Mouse (Mus musculus) heart, adult 8-10 months (tissue): ENCODE data around the gene Gm17387. TPM values are rescaled to one million over a fixed set of nuclear protein-coding genes. Genes with fewer than 3 reads are reported as not detected.

Experiments
- DNase-seq: peaks from one replicate; pipeline ENCODE4 v3.0.0; 2022; ENCODE audit warnings: low spot score
- total RNA-seq, 4 experiments: library from RNA; stranded (reverse); gene quantifications; 2 replicates each; pipeline ENCODE4 v1.2.4; 2022

Gm17387 gene
- total RNA-seq, 4 experiments from 2014 or later, result not detected

DNA sequence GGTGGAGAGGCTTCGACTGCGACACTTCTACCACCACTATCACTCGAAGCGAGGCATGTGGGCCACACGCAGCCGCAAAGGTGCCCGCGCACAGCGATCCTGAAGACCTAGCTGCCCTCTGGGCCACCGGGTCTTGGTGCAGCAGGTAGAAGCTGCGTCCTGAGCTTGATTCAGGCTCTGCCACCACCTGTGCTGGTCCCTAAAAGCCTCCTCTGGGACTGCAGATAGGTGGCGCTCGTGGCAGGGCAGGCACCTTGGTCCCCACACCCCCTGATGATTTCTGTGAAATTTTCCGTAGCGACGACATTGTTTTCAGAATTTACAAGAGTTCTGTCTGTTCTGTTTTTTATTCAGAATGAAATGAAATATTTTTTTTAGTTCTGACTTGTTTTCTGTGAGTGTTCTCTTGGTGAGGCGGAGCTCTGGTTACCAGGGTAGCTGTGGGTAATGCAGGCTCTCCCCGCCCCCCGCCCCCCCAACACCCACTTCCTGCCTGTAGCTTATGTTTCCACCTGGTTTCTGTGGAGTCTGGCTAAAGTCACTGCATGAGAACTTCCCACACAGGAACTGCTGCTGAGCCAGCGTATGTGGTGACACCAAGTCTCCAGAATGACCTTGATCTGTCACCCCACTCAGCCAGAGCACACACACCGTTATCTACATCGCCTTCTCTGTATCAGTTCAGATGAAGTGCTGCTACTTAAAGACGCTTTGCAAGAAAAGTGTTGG lies 43.2 kb downstream of the Gm17387 start:
- no peak for DNase-seq

DNA sequence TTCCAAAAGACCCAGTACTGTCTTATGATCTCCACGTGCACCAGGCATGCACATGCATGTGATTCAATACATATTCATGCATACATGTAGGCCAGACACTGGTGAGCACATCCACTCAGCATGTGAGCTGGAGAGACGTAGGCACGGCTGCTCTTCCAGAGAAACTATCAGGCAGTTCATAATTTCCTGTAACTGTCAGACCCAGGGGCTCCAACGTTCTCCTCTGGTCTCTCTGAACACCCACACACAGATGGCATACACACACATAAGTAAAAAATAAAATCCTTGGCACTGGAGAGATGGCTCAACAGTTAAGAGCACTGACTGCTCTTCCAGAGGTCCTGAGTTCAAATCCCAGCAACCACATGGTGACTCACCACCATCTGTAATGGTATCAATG lies 44.9 kb downstream of the Gm17387 start:
- no peak for DNase-seq

DNA sequence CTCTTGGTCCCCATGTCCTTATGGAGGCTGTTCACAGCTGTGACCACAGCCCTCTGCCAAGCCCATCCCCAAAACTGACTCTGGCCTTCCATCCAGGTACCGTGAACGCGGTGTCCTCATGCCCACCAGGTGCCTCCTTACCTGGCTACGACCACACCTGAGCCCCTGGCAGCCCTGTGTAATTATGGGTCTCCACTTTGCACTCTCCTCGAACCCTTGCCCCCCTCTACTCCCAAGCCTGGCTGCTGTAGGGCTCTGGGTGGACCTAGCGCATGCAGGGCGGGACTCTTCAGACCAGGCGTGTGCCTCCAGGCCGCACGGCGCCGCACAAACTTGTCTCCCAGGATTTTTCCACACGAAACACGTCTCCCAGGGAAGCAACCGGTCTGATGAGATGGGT lies 48.9 kb downstream of the Gm17387 start, which contains the start of gene Pkp3:
Pkp3 (plus strand) TSS at position 378 of the 400 bp plus-strand sequence.
- DNase-seq, result no peak

DNA sequence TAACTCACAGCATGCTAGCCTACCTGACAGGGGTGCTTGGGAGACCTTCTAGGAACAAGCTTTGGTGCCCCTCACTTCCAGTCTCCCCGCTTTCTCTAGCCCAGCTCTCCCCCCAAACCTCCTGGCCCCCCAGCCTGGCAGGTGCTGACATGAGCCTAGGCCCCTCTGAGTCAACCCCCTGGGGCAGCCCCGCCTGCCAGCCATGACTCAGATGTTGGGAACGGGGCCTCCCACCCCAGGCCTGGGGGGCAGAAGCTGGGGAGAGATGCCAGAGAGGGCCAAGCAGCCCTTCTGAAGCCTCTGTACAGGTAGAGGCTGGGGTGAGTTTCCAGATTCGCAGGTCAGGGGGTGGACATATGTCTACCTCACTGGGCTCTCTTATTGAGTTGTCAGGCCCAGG lies 49.9 kb downstream of the Gm17387 start:
- no peak for DNase-seq

Other genes with a start within 250 kb of the Gm17387 start
- under 1 TPM in 1 of 4 experiments, not detected in 3; 0.28 TPM for gene Syce1, start 241.3 kb upstream of the Gm17387 start, total RNA-seq
- gene Zfp941, start 207.0 kb upstream of the Gm17387 start, total RNA-seq, result under 1 TPM; 0.06 to 0.53 (median 0.30) TPM
- 1 to 10 TPM in 2 of 4 experiments, under 1 TPM in 2; 0.79 to 3.2 (median 1.4) TPM for gene Urah, start 194.1 kb upstream of the Gm17387 start, total RNA-seq
- gene Scgb1c1, start 183.6 kb upstream of the Gm17387 start, total RNA-seq, result 10 to 100 TPM; 26.3 to 49.2 (median 37.1) TPM
- gene Odf3, start 181.3 kb upstream of the Gm17387 start, total RNA-seq, result not detected
- not detected for gene Gm45785, start 172.8 kb upstream of the Gm17387 start, total RNA-seq
- gene Ric8a, start 172.2 kb upstream of the Gm17387 start, total RNA-seq, result 10 to 100 TPM; 22.3 to 24.4 (median 23.3) TPM
- gene Bet1l, start 171.6 kb upstream of the Gm17387 start, total RNA-seq, result 10 to 100 TPM in 1 of 4 experiments, 1 to 10 TPM in 3; 7.9 to 11.8 (median 8.8) TPM
- gene Psmd13, start 147.2 kb upstream of the Gm17387 start, total RNA-seq, result 10 to 100 TPM; 80.4 to 85.4 (median 84.0) TPM
- gene Sirt3, start 146.8 kb upstream of the Gm17387 start, total RNA-seq, result 10 to 100 TPM; 67.8 to 72.6 (median 69.6) TPM
- 1,000 to 10,000 TPM; 2,926 to 3,503 (median 3,138) TPM for gene Cox8b, start 128.7 kb upstream of the Gm17387 start, total RNA-seq
- not detected for gene Nlrp6, start 108.2 kb upstream of the Gm17387 start, total RNA-seq
- gene Pgghg, start 87.7 kb upstream of the Gm17387 start, total RNA-seq, result 1 to 10 TPM; 3.8 to 5.3 (median 4.3) TPM
- under 1 TPM in 3 of 4 experiments, not detected in 1; 0.35 to 0.72 (median 0.37) TPM for gene Ifitm5, start 78.8 kb upstream of the Gm17387 start, total RNA-seq
- gene Gm45717, start 73.2 kb upstream of the Gm17387 start, total RNA-seq, result not detected
- gene Ifitm2, start 73.1 kb upstream of the Gm17387 start, total RNA-seq, result 100 to 1,000 TPM in 1 of 4 experiments, 10 to 100 TPM in 3; 86.2 to 101 (median 90.3) TPM
- 1 to 10 TPM; 1.6 to 6.3 (median 5.0) TPM for gene Ifitm1, start 61.9 kb upstream of the Gm17387 start, total RNA-seq
- 100 to 1,000 TPM in 1 of 4 experiments, 10 to 100 TPM in 3; 83.5 to 104 (median 88.4) TPM for gene Ifitm3, start 18.4 kb upstream of the Gm17387 start, total RNA-seq
- 1 to 10 TPM in 1 of 4 experiments, not detected in 3; 4.9 TPM for gene Ifitm6, start 11.2 kb upstream of the Gm17387 start, total RNA-seq
- not detected for gene B4galnt4, start 32.0 kb downstream of the Gm17387 start, total RNA-seq
- gene Pkp3, start 49.1 kb downstream of the Gm17387 start, total RNA-seq, result under 1 TPM; 0.19 to 0.35 (median 0.27) TPM
- 1 to 10 TPM; 4.8 to 6.5 (median 5.6) TPM for gene Sigirr, start 71.4 kb downstream of the Gm17387 start, total RNA-seq
- gene Ano9, start 88.7 kb downstream of the Gm17387 start, total RNA-seq, result under 1 TPM in 3 of 4 experiments, not detected in 1; 0.08 to 0.41 (median 0.14) TPM
- 10 to 100 TPM; 28.0 to 35.8 (median 29.7) TPM for gene Ptdss2, start 93.3 kb downstream of the Gm17387 start, total RNA-seq
- gene Rnh1, start 143.7 kb downstream of the Gm17387 start, total RNA-seq, result 10 to 100 TPM; 71.3 to 75.2 (median 72.9) TPM
- gene Hras, start 164.9 kb downstream of the Gm17387 start, total RNA-seq, result 100 to 1,000 TPM in 1 of 4 experiments, 10 to 100 TPM in 3; 81.0 to 107 (median 87.7) TPM
- gene Lrrc56, start 165.0 kb downstream of the Gm17387 start, total RNA-seq, result 1 to 10 TPM; 1.8 to 3.4 (median 3.0) TPM
- not detected for gene Lmntd2, start 184.9 kb downstream of the Gm17387 start, total RNA-seq
- under 1 TPM in 3 of 4 experiments, not detected in 1; 0.66 to 0.90 (median 0.73) TPM for gene Rassf7, start 186.7 kb downstream of the Gm17387 start, total RNA-seq
- gene Phrf1, start 199.7 kb downstream of the Gm17387 start, total RNA-seq, result 10 to 100 TPM; 26.2 to 38.2 (median 31.9) TPM
- gene Irf7, start 237.3 kb downstream of the Gm17387 start, total RNA-seq, result 1 to 10 TPM; 1.7 to 2.4 (median 2.1) TPM
- not detected for gene Cdhr5, start 247.7 kb downstream of the Gm17387 start, total RNA-seq